In the genomic region with DNA sequence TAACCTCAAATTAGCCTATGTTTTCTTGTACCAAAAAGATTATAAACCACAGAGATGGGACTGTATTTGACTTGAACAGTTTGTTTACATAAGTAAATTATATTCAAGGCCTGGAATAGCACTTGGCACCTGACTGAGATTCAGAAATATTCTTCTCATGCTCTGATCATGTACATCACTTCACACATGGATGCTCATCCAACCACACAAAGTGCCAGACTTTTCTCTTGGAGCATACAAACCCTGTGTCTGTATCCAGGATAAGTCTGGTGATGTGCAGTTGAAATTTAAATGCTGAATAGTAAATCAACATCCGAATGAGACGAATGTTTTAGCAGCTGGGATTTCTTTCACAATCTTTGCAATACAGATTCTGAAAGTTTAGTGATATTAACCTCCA, we compare ENCODE assay signal across 28 mouse cellular contexts.
DNase-seq lines count a peak whose midpoint lies in the region; ATAC-seq and TF ChIP-seq lines count a peak whose summit lies in the region.
"Had no signal": no experiment of that assay in that cellular context is flagged by ENCODE, and none has a peak within 500 bp of the region (broad histone marks: within the 10 kb centered on the region; RNA-seq: fewer than 3 reads in every experiment).

No protein-coding gene starts in this region.

- no peak; the same call in 1 of the 2 replicates for ATAC-seq in forebrain, embryonic 14.5 days
- no peak for ATAC-seq in forebrain, embryonic 13.5 days
- peak; percentile 82 for ATAC-seq in forebrain, postnatal 0 days
- ATAC-seq: activated CD4-positive, CD25-positive, alpha-beta regulatory T cell, adult 4 months; hindbrain, postnatal 0 days; inflammation-experienced regulatory T-cells, adult 6 months; intestine, embryonic 16.5 days had no signal

- no peak overlapping the region for H3K9ac ChIP-seq in forebrain, embryonic 14.5 days (ENCODE audit: low read length)
- H3K9ac ChIP-seq in forebrain, embryonic 13.5 days = no peak overlapping the region
- H3K9ac ChIP-seq in forebrain, postnatal 0 days = no peak overlapping the region
- H3K9ac ChIP-seq: embryonic facial prominence, embryonic 12.5 days; heart, embryonic 13.5 days; hindbrain, embryonic 14.5 days had no signal

- H3K4me2 ChIP-seq in forebrain, embryonic 14.5 days (ENCODE audit: low read length) = no peak overlapping the region
- no peak overlapping the region for H3K4me2 ChIP-seq in forebrain, embryonic 13.5 days
- H3K4me2 ChIP-seq in forebrain, postnatal 0 days (ENCODE audit: low read depth) = no peak overlapping the region
- H3K4me2 ChIP-seq: embryonic facial prominence, embryonic 12.5 days; heart, embryonic 13.5 days; hindbrain, embryonic 14.5 days had no signal

- H3K36me3 ChIP-seq in forebrain, embryonic 14.5 days (ENCODE audit: control insufficient read depth, insufficient read depth, low read length) = no peaks in the 10 kb centered on the region
- H3K36me3 ChIP-seq in forebrain, embryonic 13.5 days (ENCODE audit: poor library complexity, severe bottlenecking) = no peaks in the 10 kb centered on the region
- H3K36me3 ChIP-seq in forebrain, postnatal 0 days (ENCODE audit: insufficient read depth) = no peaks in the 10 kb centered on the region
- H3K36me3 ChIP-seq in forebrain, embryonic 10.5 days (replicated peaks) = no peaks in the 10 kb centered on the region
- H3K36me3 ChIP-seq: embryonic facial prominence, embryonic 12.5 days; heart, embryonic 10.5 days; heart, embryonic 13.5 days had no signal

- 86% methylated on average over 2 of the region's 2 CpGs for WGBS in forebrain, embryonic 14.5 days
- WGBS in forebrain, embryonic 13.5 days = 92% methylated on average over 2 of the region's 2 CpGs
- 52% methylated on average over 2 of the region's 2 CpGs for WGBS in forebrain, postnatal 0 days
- WGBS in forebrain, embryonic 10.5 days = 96% methylated on average over 2 of the region's 2 CpGs

- no peak for TF ChIP-seq CTCF in forebrain, postnatal 0 days (IDR thresholded peaks at IDR 0.05; ENCODE audit: low read depth)
- no peak for TF ChIP-seq CTCF in left cerebral cortex, adult 2 months (IDR thresholded peaks at IDR 0.05)

- no peak overlapping the region for H3K4me3 ChIP-seq in forebrain, embryonic 14.5 days (ENCODE audit: low read depth, low read length)
- H3K4me3 ChIP-seq in forebrain, embryonic 13.5 days = no peak overlapping the region
- H3K4me3 ChIP-seq in forebrain, postnatal 0 days (ENCODE audit: low read depth, low read length) = no peak overlapping the region
- H3K4me3 ChIP-seq in forebrain, embryonic 10.5 days = no peak overlapping the region
- H3K4me3 ChIP-seq in left cerebral cortex, adult 2 months = no peak overlapping the region
- H3K4me3 ChIP-seq: embryonic facial prominence, embryonic 12.5 days; erythroblast, embryonic 14.5 days; heart, adult 2 months; heart, embryonic 10.5 days; heart, embryonic 13.5 days had no signal

- H3K27me3 ChIP-seq in forebrain, embryonic 14.5 days (replicated peaks; ENCODE audit: control insufficient read depth, insufficient read depth, low read length) = no peaks in the 10 kb centered on the region
- H3K27me3 ChIP-seq in forebrain, embryonic 13.5 days = no peaks in the 10 kb centered on the region
- H3K27me3 ChIP-seq in forebrain, postnatal 0 days (ENCODE audit: insufficient read depth, low read length) = no peaks in the 10 kb centered on the region
- H3K27me3 ChIP-seq in forebrain, embryonic 10.5 days (ENCODE audit: poor library complexity, severe bottlenecking) = no peaks in the 10 kb centered on the region
- H3K27me3 ChIP-seq: embryonic facial prominence, embryonic 12.5 days; heart, embryonic 13.5 days had no signal

- no peaks in the 10 kb centered on the region for H3K9me3 ChIP-seq in forebrain, embryonic 14.5 days (replicated peaks; ENCODE audit: control insufficient read depth, low read length)
- no peaks in the 10 kb centered on the region for H3K9me3 ChIP-seq in forebrain, embryonic 13.5 days (replicated peaks)
- no peaks in the 10 kb centered on the region for H3K9me3 ChIP-seq in forebrain, postnatal 0 days (ENCODE audit: low read length)
- no peaks in the 10 kb centered on the region for H3K9me3 ChIP-seq in forebrain, embryonic 10.5 days
- H3K9me3 ChIP-seq: embryonic facial prominence, embryonic 12.5 days; heart, embryonic 10.5 days; heart, embryonic 13.5 days had no signal

- intact Hi-C loops in left cerebral cortex, adult 2 months (cut with DNase I) = no loop called here

- no peaks in the 10 kb centered on the region for H3K4me1 ChIP-seq in forebrain, embryonic 14.5 days (ENCODE audit: control insufficient read depth, insufficient read depth, low read length)
- no peaks in the 10 kb centered on the region for H3K4me1 ChIP-seq in forebrain, embryonic 13.5 days
- no peaks in the 10 kb centered on the region for H3K4me1 ChIP-seq in forebrain, postnatal 0 days (ENCODE audit: insufficient read depth)
- no peaks in the 10 kb centered on the region for H3K4me1 ChIP-seq in forebrain, embryonic 10.5 days
- H3K4me1 ChIP-seq: embryonic facial prominence, embryonic 12.5 days; heart, embryonic 10.5 days; heart, embryonic 13.5 days had no signal

- peak; percentile 36 to 49 for DNase-seq in cerebellum, postnatal 10 days
- no peak for DNase-seq in cerebellum, adult 11 months
- peak; percentile 35 for DNase-seq in forebrain, embryonic 14.5 days (ENCODE audit: low spot score)
- DNase-seq in forebrain, postnatal 0 days = peak; percentile 42
- DNase-seq in forebrain, embryonic 10.5 days (ENCODE audit: extremely low spot score, low spot score) = no peak
- DNase-seq in brain, adult 2 months (ENCODE audit: low read depth, low spot score) = peak; percentile 17
- DNase-seq in left cerebral cortex, adult 2 months (ENCODE audit: extremely low spot score in 1 of 2, low spot score in 2 of 2) = no peak
- DNase-seq: adrenal gland, adult 8-10 months; adrenal gland, postnatal 25 days; cerebellum, adult 2 months; cerebellum, adult 9-11 months; gastrocnemius, postnatal 10 days; gastrocnemius, postnatal 36 days; heart, adult 2 months; heart, postnatal 14 days; heart, postnatal 4 days; kidney, adult 18-20 months; kidney, adult 9 months had no signal

- H3K27ac ChIP-seq in forebrain, embryonic 14.5 days (ENCODE audit: low read depth, low read length) = no peak overlapping the region
- no peak overlapping the region for H3K27ac ChIP-seq in forebrain, embryonic 13.5 days
- H3K27ac ChIP-seq in forebrain, postnatal 0 days (ENCODE audit: low read depth, low read length) = no peak overlapping the region
- no peak overlapping the region for H3K27ac ChIP-seq in forebrain, embryonic 10.5 days
- H3K27ac ChIP-seq in left cerebral cortex, adult 2 months = no peak overlapping the region
- H3K27ac ChIP-seq: embryonic facial prominence, embryonic 12.5 days; heart, adult 2 months; heart, embryonic 10.5 days; heart, embryonic 13.5 days; hindbrain, embryonic 14.5 days; hindbrain, postnatal 0 days had no signal

Comparison
In these comparisons a context has a peak if more than half of its experiments do, and no peak if none do; other contexts are left out.
1. DNase-seq: peak in cerebellum, postnatal 10 days (2 of 2), forebrain, embryonic 14.5 days (single experiment), forebrain, postnatal 0 days (single experiment) and brain, adult 2 months (single experiment); none in cerebellum, adult 11 months (single experiment), forebrain, embryonic 10.5 days (single experiment) and left cerebral cortex, adult 2 months (0 of 2).